Mouse (Mus musculus): ENCODE measurements at regions not wholly inside any gene's neighbourhood (a gene's known extent, or its start where the extent isn't known, plus 50 kb on each side); places are given as distances from the start of the nearest gene placed in this dataset.

DNA sequence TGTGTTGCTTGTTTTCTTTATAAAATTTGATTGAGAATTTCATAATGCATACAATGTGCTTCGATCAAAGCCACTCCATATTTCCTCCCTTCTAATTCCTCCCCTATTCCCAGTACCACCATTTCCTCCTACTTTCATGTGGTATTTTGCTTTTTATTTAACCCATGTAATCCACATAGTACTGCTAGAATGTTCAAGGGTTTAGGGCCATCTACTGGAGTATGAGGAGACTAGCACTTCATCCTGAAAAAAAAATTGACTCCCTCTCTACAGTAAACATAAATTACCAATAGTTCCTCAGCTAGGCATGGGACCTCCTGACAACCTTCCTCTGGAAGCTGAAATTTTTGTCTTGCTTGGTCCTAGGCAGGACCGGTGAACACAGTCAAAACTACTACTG is 163.0 kb downstream of the Gpr165 start:
- DNase-seq (ENCODE audit: low read depth, low spot score): no peak

DNA sequence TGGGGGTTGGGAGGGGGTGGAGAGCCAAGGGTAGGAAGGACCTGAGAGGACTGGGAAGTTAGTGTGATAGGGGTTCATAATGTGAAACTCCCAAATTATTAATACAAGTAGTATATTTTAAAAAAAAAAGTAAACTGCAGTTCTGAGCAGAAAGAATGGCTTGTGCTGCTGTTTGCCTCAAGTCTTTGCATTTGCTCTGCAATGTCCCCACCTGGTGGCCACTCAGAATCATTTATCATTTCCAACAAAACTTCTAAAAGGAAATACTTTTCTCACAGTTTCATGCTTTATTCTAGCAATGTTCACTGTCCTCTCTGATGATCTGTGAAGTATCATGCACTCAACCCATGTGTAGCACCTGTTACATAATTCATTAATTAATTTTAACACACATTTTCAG is 165.5 kb downstream of the Gpr165 start:
- peak; percentile 4 for DNase-seq (ENCODE audit: low read depth, low spot score)

DNA sequence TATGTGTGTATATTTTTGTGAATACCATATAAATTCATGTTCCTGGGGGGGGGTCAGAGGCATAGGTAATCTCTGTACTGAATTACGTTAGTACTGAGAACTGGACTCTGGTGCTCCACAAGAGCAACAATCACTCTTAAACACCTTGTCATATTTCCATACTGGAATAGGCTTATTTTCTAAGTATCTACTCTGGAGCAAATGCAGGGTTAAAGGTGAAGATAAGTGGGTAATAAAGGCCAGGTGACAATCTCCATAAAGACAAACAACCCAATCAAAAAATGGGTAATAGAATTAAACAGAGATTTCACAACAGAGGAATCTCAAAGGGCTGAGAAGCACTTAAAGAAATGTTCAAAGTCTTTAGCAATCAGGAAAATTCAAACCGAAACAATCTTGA is 165.9 kb downstream of the Gpr165 start:
- DNase-seq (ENCODE audit: low read depth, low spot score): no peak

DNA sequence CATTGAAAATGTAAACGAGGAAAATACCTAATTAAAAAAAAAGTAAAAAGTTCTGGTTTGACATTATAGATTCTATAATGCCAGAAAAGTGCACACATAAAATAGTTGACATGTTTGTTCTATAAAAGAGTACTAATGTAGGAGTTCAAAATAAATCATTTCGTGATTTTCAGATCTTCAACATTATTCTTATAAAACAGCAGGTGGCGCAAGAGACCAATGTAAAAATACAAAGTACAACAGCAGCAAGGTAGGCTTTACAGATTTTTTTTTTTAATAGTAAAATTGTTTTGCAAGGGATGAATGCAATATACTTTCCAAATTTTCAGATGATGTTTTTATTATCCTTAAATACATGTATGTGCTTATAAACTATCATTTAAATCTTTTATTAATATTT is 171.8 kb upstream of the Pgr15l start:
- DNase-seq (ENCODE audit: low read depth, low spot score): no peak

Measured in brain, embryonic 18.5 days (tissue).